Mouse (Mus musculus): ENCODE data around the gene Pelp1. TPM values are rescaled to one million over a fixed set of nuclear protein-coding genes. Genes with fewer than 3 reads are reported as not detected.

Pelp1 gene
- total RNA-seq, 2 experiments from 2014 or later, result 33.2 to 40.1 TPM

GRCm38 (mm10) chr11:70348630-70349029 is 61.2 kb downstream of the Pelp1 start:
- Histone ChIP-seq H3K4me3 (no peak overlapping the region), H3K27ac (no peak overlapping the region)
- no peak for TF ChIP-seq CTCF (conservative IDR thresholded peaks at IDR 0.05)
- DNase-seq (ENCODE audit: low spot score in 2 of 2), result no peak

GRCm38 (mm10) chr11:70347861-70348260 is 62.0 kb downstream of the Pelp1 start:
- DNase-seq (ENCODE audit: low spot score in 2 of 2), result no peak

GRCm38 (mm10) chr11:70345546-70345945 is 64.3 kb downstream of the Pelp1 start:
- no peak for DNase-seq (ENCODE audit: low spot score in 2 of 2)
- Histone ChIP-seq H3K27ac (no peak overlapping the region), H3K4me3 (no peak overlapping the region)
- TF ChIP-seq CTCF (conservative IDR thresholded peaks at IDR 0.05), result no peak

More at GRCm38 (mm10) chr11:70347861-70348260, 62.0 kb downstream of the Pelp1 start:
- no peak for TF ChIP-seq CTCF (conservative IDR thresholded peaks at IDR 0.05)
- H3K27ac ChIP-seq, result no peak overlapping the region
- H3K4me3 ChIP-seq, result no peak overlapping the region

- no peak for DNase-seq (ENCODE audit: low spot score in 2 of 2)
- no peak overlapping the region for H3K27ac ChIP-seq
Measured at GRCm38 (mm10) chr11:70345061-70345460, 64.8 kb downstream of the Pelp1 start.

More at GRCm38 (mm10) chr11:70345061-70345460, 64.8 kb downstream of the Pelp1 start:
- no peak overlapping the region for H3K4me3 ChIP-seq
- TF ChIP-seq CTCF (conservative IDR thresholded peaks at IDR 0.05), result no peak

Small RNAs within 50 kb of the gene (microRNA-seq; reads per million reads assigned to microRNA genes)
- 2.2 to 2.9 reads per million in 2 experiments for gene Mir7115

Other genes starting within 250 kb of the Pelp1 start
- 10 to 100 TPM; 35.2 to 47.0 TPM for gene Slc16a11, start 197.3 kb downstream of the Pelp1 start, total RNA-seq (2021)
- 10 to 100 TPM in 1 of 2 experiments, 1 to 10 TPM in 1; 7.9 to 11.0 TPM for gene Slc16a13, start 189.0 kb downstream of the Pelp1 start, total RNA-seq (2021)
- 1 to 10 TPM in 1 of 2 experiments, under 1 TPM in 1; 0.83 to 1.4 TPM for gene Bcl6b, start 180.2 kb downstream of the Pelp1 start, total RNA-seq (2021)
- 10 to 100 TPM; 43.8 to 48.7 TPM for gene 0610010K14Rik, start 172.1 kb downstream of the Pelp1 start, total RNA-seq (2021)
- 1 to 10 TPM; 3.9 to 4.3 TPM for gene Gm21988, start 170.2 kb downstream of the Pelp1 start, total RNA-seq (2021)
- 100 to 1,000 TPM; 272 to 278 TPM for gene Rnasek, start 170.2 kb downstream of the Pelp1 start, total RNA-seq (2021)
- under 1 TPM; 0.13 to 0.27 TPM for gene Alox12, start 154.7 kb downstream of the Pelp1 start, total RNA-seq (2021)
- not detected for gene Alox12e, start 87.4 kb downstream of the Pelp1 start, total RNA-seq (2021)
- under 1 TPM in 1 of 2 experiments, not detected in 1; 0.26 TPM for gene Alox15, start 58.0 kb downstream of the Pelp1 start, total RNA-seq (2021)
- gene Arrb2, start 22.6 kb upstream of the Pelp1 start, total RNA-seq (2021), result 10 to 100 TPM; 99.9 TPM
- gene Med11, start 41.9 kb upstream of the Pelp1 start, total RNA-seq (2021), result 10 to 100 TPM; 13.5 to 15.6 TPM
- under 1 TPM; 0.12 to 0.72 TPM for gene Zmynd15, start 49.4 kb upstream of the Pelp1 start, total RNA-seq (2021)
- gene Cxcl16, start 50.0 kb upstream of the Pelp1 start, total RNA-seq (2021), result 1 to 10 TPM in 1 of 2 experiments, under 1 TPM in 1; 0.96 to 1.1 TPM
- not detected for gene Tm4sf5, start 95.2 kb upstream of the Pelp1 start, total RNA-seq (2021)
- gene Vmo1, start 104.6 kb upstream of the Pelp1 start, total RNA-seq (2021), result not detected
- not detected for gene Gltpd2, start 109.2 kb upstream of the Pelp1 start, total RNA-seq (2021)
- 100 to 1,000 TPM; 178 to 188 TPM for gene Psmb6, start 115.3 kb upstream of the Pelp1 start, total RNA-seq (2021)
- gene Gm40193, start 122.9 kb upstream of the Pelp1 start, total RNA-seq (2021), result not detected
- gene Pld2, start 130.0 kb upstream of the Pelp1 start, total RNA-seq (2021), result 10 to 100 TPM; 17.7 to 19.2 TPM
- 100 to 1,000 TPM; 505 to 510 TPM for gene Mink1, start 152.8 kb upstream of the Pelp1 start, total RNA-seq (2021)
- under 1 TPM; 0.47 to 0.72 TPM for gene 4930544D05Rik, start 205.8 kb upstream of the Pelp1 start, total RNA-seq (2021)
- gene Chrne, start 209.2 kb upstream of the Pelp1 start, total RNA-seq (2021), result not detected
- gene Gp1ba, start 229.1 kb upstream of the Pelp1 start, total RNA-seq (2021), result not detected
- gene Rnf167, start 237.2 kb upstream of the Pelp1 start, total RNA-seq (2021), result 10 to 100 TPM; 88.8 to 99.4 TPM
- 100 to 1,000 TPM; 115 to 123 TPM for gene Slc25a11, start 237.4 kb upstream of the Pelp1 start, total RNA-seq (2021)
- 100 to 1,000 TPM; 333 to 349 TPM for gene Pfn1, start 244.6 kb upstream of the Pelp1 start, total RNA-seq (2021)
- gene Eno3, start 247.2 kb upstream of the Pelp1 start, total RNA-seq (2021), result 1 to 10 TPM; 6.6 to 7.9 TPM

Measured in layer of hippocampus, adult 2 months (tissue).